25 mouse cellular contexts compared by ENCODE assay signal in the genomic region with DNA sequence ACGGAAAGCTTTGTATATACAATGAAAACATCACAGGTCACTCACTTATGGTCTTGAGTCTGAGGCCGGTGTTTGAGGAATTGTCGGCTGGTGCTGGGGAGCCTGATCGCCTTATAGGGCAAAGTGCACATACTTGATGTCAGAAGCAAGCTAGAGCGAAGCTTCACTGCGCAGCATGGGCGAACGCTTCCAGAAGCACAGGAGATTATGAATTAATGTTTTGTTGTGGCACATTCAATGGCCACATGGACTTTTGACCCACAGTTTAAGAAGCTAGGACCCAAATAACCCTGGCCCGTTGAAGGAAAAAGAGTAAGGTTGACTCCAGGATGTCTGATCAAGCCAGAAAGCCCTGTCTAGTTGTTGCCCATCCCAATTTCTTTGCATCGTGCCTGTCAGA.
A peak's percentile ranks its signal among the peaks of the same experiment; 100 is the strongest.
DNase-seq lines count a peak whose midpoint lies in the region; ATAC-seq lines count a peak whose summit lies in the region.
"Had no signal": no experiment of that assay in that cellular context is flagged by ENCODE, and none has a peak within 500 bp of the region (broad histone marks: within the 10 kb centered on the region; RNA-seq: fewer than 3 reads in every experiment).

No protein-coding gene starts in this region.

- H3K9me3 ChIP-seq in intestine, embryonic 15.5 days, result no peaks in the 10 kb centered on the region
- H3K9me3 ChIP-seq in intestine, embryonic 16.5 days (ENCODE audit: control insufficient read depth, low read length), result no peaks in the 10 kb centered on the region
- H3K9me3 ChIP-seq in kidney, embryonic 16.5 days (ENCODE audit: low read length), result no peaks in the 10 kb centered on the region
- no peaks in the 10 kb centered on the region for H3K9me3 ChIP-seq in midbrain, embryonic 15.5 days
- H3K9me3 ChIP-seq: embryonic facial prominence, embryonic 15.5 days; forebrain, embryonic 10.5 days; heart, embryonic 15.5 days; hindbrain, embryonic 13.5 days had no signal

- H3K4me1 ChIP-seq in intestine, embryonic 15.5 days (replicated peaks), result no peaks in the 10 kb centered on the region
- no peaks in the 10 kb centered on the region for H3K4me1 ChIP-seq in intestine, embryonic 16.5 days (ENCODE audit: control insufficient read depth, insufficient read depth, low read length)
- H3K4me1 ChIP-seq in kidney, embryonic 16.5 days (ENCODE audit: insufficient read depth, low read length), result peaks cover 20% of the 10 kb centered on the region; the same call in 1 of the 2 replicates
- no peaks in the 10 kb centered on the region for H3K4me1 ChIP-seq in midbrain, embryonic 15.5 days
- H3K4me1 ChIP-seq: embryonic facial prominence, embryonic 15.5 days; forebrain, embryonic 10.5 days; hindbrain, embryonic 13.5 days had no signal

- H3K4me3 ChIP-seq in intestine, embryonic 15.5 days (replicated peaks), result no peak overlapping the region
- H3K4me3 ChIP-seq in intestine, embryonic 16.5 days (ENCODE audit: low read length), result no peak overlapping the region
- no peak overlapping the region for H3K4me3 ChIP-seq in kidney, embryonic 16.5 days (ENCODE audit: low read length)
- H3K4me3 ChIP-seq in midbrain, embryonic 15.5 days, result no peak overlapping the region
- H3K4me3 ChIP-seq: embryonic facial prominence, embryonic 15.5 days; erythroblast, embryonic 14.5 days; forebrain, embryonic 10.5 days; gastrocnemius, adult 2 months; heart, embryonic 15.5 days; hindbrain, embryonic 13.5 days had no signal

- H3K4me2 ChIP-seq in intestine, embryonic 15.5 days (replicated peaks), result no peak overlapping the region
- no peak overlapping the region for H3K4me2 ChIP-seq in intestine, embryonic 16.5 days (ENCODE audit: low read depth, low read length)
- no peak overlapping the region for H3K4me2 ChIP-seq in kidney, embryonic 16.5 days (replicated peaks; ENCODE audit: low read depth, low read length)
- H3K4me2 ChIP-seq in midbrain, embryonic 15.5 days, result no peak overlapping the region
- H3K4me2 ChIP-seq: embryonic facial prominence, embryonic 15.5 days; heart, embryonic 11.5 days; heart, embryonic 15.5 days; hindbrain, embryonic 13.5 days had no signal

- no peak overlapping the region for H3K27ac ChIP-seq in intestine, embryonic 15.5 days
- no peak overlapping the region for H3K27ac ChIP-seq in intestine, embryonic 16.5 days (ENCODE audit: low read length)
- H3K27ac ChIP-seq in kidney, embryonic 16.5 days (ENCODE audit: low read length), result no peak overlapping the region
- no peak overlapping the region for H3K27ac ChIP-seq in midbrain, embryonic 15.5 days
- H3K27ac ChIP-seq: embryonic facial prominence, embryonic 15.5 days; forebrain, embryonic 10.5 days; gastrocnemius, adult 2 months; heart, embryonic 15.5 days; hindbrain, embryonic 13.5 days had no signal

- no peak overlapping the region for H3K9ac ChIP-seq in intestine, embryonic 15.5 days
- no peak overlapping the region for H3K9ac ChIP-seq in intestine, embryonic 16.5 days (ENCODE audit: low read depth, low read length)
- H3K9ac ChIP-seq in kidney, embryonic 16.5 days (replicated peaks; ENCODE audit: low read length), result no peak overlapping the region
- H3K9ac ChIP-seq in midbrain, embryonic 15.5 days, result no peak overlapping the region
- H3K9ac ChIP-seq: embryonic facial prominence, embryonic 15.5 days; heart, embryonic 15.5 days; hindbrain, embryonic 13.5 days had no signal

- WGBS in intestine, embryonic 15.5 days, result 62% methylated on average over 10 of the region's 10 CpGs
- 65% methylated on average over 10 of the region's 10 CpGs for WGBS in intestine, embryonic 16.5 days
- WGBS in kidney, embryonic 16.5 days, result 81% methylated on average over 10 of the region's 10 CpGs
- 92% methylated on average over 10 of the region's 10 CpGs for WGBS in midbrain, embryonic 15.5 days

- DNase-seq in kidney, adult 8-10 months, result peak; percentile 50 to 55
- peak; percentile 26 to 57 for DNase-seq in kidney, postnatal 25 days
- no peak for DNase-seq in embryo, embryonic 11 days
- DNase-seq: adrenal gland, adult 2 months; adrenal gland, postnatal 36 days; cerebellum, adult 2 months; cerebellum, postnatal 10 days; gastrocnemius, adult 2 months; gastrocnemius, postnatal 36 days; heart, adult 18-20 months; heart, postnatal 14 days had no signal

- no peaks in the 10 kb centered on the region for H3K27me3 ChIP-seq in intestine, embryonic 15.5 days (replicated peaks)
- no peaks in the 10 kb centered on the region for H3K27me3 ChIP-seq in intestine, embryonic 16.5 days (replicated peaks; ENCODE audit: control insufficient read depth, insufficient read depth, low read length)
- H3K27me3 ChIP-seq in kidney, embryonic 16.5 days (ENCODE audit: insufficient read depth, low read length), result no peaks in the 10 kb centered on the region
- H3K27me3 ChIP-seq in midbrain, embryonic 15.5 days (replicated peaks), result no peaks in the 10 kb centered on the region
- H3K27me3 ChIP-seq: CH12.LX; embryonic facial prominence, embryonic 15.5 days; heart, embryonic 15.5 days; hindbrain, embryonic 13.5 days; Patski had no signal

- ATAC-seq in intestine, embryonic 15.5 days, result 0 out of 2 replicates have a peak, but pooled peaks have one; percentile 17
- ATAC-seq in intestine, embryonic 16.5 days, result no peak
- 0 out of 2 replicates have a peak, but pooled peaks have one; percentile 49 for ATAC-seq in kidney, embryonic 16.5 days (ENCODE audit: low FRiP score, low TSS enrichment)
- no peak for ATAC-seq in midbrain, embryonic 15.5 days (replicated peaks)
- ATAC-seq: activated CD4-positive, CD25-positive, alpha-beta regulatory T cell, adult 4 months; forebrain, embryonic 14.5 days; Patski had no signal

- no peaks in the 10 kb centered on the region for H3K36me3 ChIP-seq in intestine, embryonic 15.5 days
- no peaks in the 10 kb centered on the region for H3K36me3 ChIP-seq in intestine, embryonic 16.5 days (ENCODE audit: control insufficient read depth, insufficient read depth, low read length)
- no peaks in the 10 kb centered on the region for H3K36me3 ChIP-seq in kidney, embryonic 16.5 days (ENCODE audit: insufficient read depth, low read length)
- no peaks in the 10 kb centered on the region for H3K36me3 ChIP-seq in midbrain, embryonic 15.5 days (replicated peaks)
- H3K36me3 ChIP-seq: embryonic facial prominence, embryonic 15.5 days; forebrain, embryonic 10.5 days; heart, embryonic 15.5 days; hindbrain, embryonic 13.5 days had no signal

Comparison
In these comparisons a context has a peak if more than half of its experiments do, and no peak if none do; other contexts are left out.
1. ATAC-seq: peak in intestine, embryonic 15.5 days (single experiment) and kidney, embryonic 16.5 days (single experiment); none in intestine, embryonic 16.5 days (single experiment) and midbrain, embryonic 15.5 days (single experiment).